Mouse (Mus musculus) thymus, postnatal 10 days (tissue): Measurements from ENCODE around the gene Dzip3.

Experiments used
- DNase-seq, 2 experiments: peaks; one replicate each; pipeline ENCODE4 v3.0.0; 2021; ENCODE audit warnings: low spot score in 2 of 2

Dzip3 gene

GRCm38 (mm10) chr16:48993559-48994342, at the start of gene Dzip3, which contains the start of gene Cip2a:
Gene Dzip3, minus strand, starts transcription at chr16:48994165.
Gene Cip2a, plus strand, starts transcription at chr16:48994185.
- peak; percentile 89 to 90 for DNase-seq

- DNase-seq = no peak
Observed at GRCm38 (mm10) chr16:49040554-49041221, 46.7 kb upstream of the Dzip3 start.

GRCm38 (mm10) chr16:49037771-49038170, 43.8 kb upstream of the Dzip3 start:
- DNase-seq = no peak

- no peak for DNase-seq
Observed at GRCm38 (mm10) chr16:49035852-49036251, 41.9 kb upstream of the Dzip3 start.

- no peak for DNase-seq
Observed at GRCm38 (mm10) chr16:49016620-49017332, 22.8 kb upstream of the Dzip3 start.

- DNase-seq = no peak
Observed at GRCm38 (mm10) chr16:49004151-49004550, 10.2 kb upstream of the Dzip3 start.

- no peak for DNase-seq
Observed at GRCm38 (mm10) chr16:48994343-48994693, 353 bp upstream of the Dzip3 start.

GRCm38 (mm10) chr16:48993231-48993558, 770 bp downstream of the Dzip3 start:
- no peak for DNase-seq

- DNase-seq = no peak
Observed at GRCm38 (mm10) chr16:48992437-48993230, 1.3 kb downstream of the Dzip3 start.

- DNase-seq = no peak
Observed at GRCm38 (mm10) chr16:48989700-48990099, 4.3 kb downstream of the Dzip3 start.

GRCm38 (mm10) chr16:48985034-48985627, 8.8 kb downstream of the Dzip3 start:
- no peak for DNase-seq

GRCm38 (mm10) chr16:48979965-48980364, 14.0 kb downstream of the Dzip3 start:
- no peak for DNase-seq

- peak in 1 of 2 experiments; percentile 10 for DNase-seq
Observed at GRCm38 (mm10) chr16:48973548-48973947, 20.4 kb downstream of the Dzip3 start.

- no peak for DNase-seq
Observed at GRCm38 (mm10) chr16:48972996-48973395, 21.0 kb downstream of the Dzip3 start.

GRCm38 (mm10) chr16:48941805-48942204, 52.2 kb downstream of the Dzip3 start:
- DNase-seq = peak in 1 of 2 experiments; percentile 25

GRCm38 (mm10) chr16:48923724-48924123, 70.2 kb downstream of the Dzip3 start:
- DNase-seq = no peak

- DNase-seq = no peak
Observed at GRCm38 (mm10) chr16:48913206-48913605, 80.8 kb downstream of the Dzip3 start.

GRCm38 (mm10) chr16:48911184-48911583, 82.8 kb downstream of the Dzip3 start:
- DNase-seq = no peak

GRCm38 (mm10) chr16:48899868-48900267, 94.1 kb downstream of the Dzip3 start:
- DNase-seq = no peak

- DNase-seq = no peak
Observed at GRCm38 (mm10) chr16:48890733-48891132, 103.2 kb downstream of the Dzip3 start.
